Mouse (Mus musculus): Measurements from ENCODE around the gene Tcte2. TPM values are rescaled to one million over a fixed set of nuclear protein-coding genes. Genes with fewer than 3 reads are reported as not detected.
"Not testable (repeated sequence)": the region's sequence is repeated elsewhere in the genome, so short reads cannot be mapped to it uniquely, and the experiment has no call there.

Gene Tcte2
- polyA plus RNA-seq, 1 experiment: 16.9 TPM

- H3K4me3 ChIP-seq (ENCODE audit: insufficient read depth, low read length): no peak overlapping the region
- no peak overlapping the region for H3K27ac ChIP-seq (ENCODE audit: insufficient read depth, low read length)
- no peak for TF ChIP-seq POLR2A (IDR thresholded peaks at IDR 0.05; ENCODE audit: extremely low read depth, insufficient read depth, low read length)
- no peak for TF ChIP-seq CTCF (IDR thresholded peaks at IDR 0.05; ENCODE audit: extremely low read depth, insufficient read depth, low read length)
- no peaks in the 10 kb centered on the region for H3K4me1 ChIP-seq (ENCODE audit: control insufficient read depth, insufficient read depth, low read length)
These were observed 6.9 kb upstream of the Tcte2 start for GRCm38 (mm10) chr17:13768531-13768930.

DNA sequence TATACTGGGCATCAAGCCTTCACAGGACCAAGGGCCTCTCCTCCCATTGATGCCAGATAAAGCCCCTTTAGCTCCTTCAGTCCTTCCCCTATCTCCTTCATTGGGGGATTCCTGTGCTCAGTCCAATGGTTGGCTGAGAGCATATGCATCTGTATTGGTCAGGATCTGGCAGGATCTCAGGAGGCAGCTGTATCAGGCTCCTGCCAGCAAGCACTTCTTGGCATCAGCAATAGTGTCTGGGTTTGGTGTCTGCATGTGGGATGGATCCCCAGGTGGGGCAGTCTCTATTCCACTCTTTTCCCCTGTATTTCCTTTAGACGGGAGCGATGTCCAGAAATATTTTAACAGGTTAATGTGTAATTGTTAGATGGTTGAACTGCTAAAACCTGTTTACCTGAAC is 3.3 kb upstream of the Tcte2 start:
- H3K4me3 ChIP-seq (ENCODE audit: insufficient read depth, low read length); H3K27ac ChIP-seq (ENCODE audit: insufficient read depth, low read length); H3K4me1 ChIP-seq (ENCODE audit: control insufficient read depth, insufficient read depth, low read length): not testable (repeated sequence)

DNA sequence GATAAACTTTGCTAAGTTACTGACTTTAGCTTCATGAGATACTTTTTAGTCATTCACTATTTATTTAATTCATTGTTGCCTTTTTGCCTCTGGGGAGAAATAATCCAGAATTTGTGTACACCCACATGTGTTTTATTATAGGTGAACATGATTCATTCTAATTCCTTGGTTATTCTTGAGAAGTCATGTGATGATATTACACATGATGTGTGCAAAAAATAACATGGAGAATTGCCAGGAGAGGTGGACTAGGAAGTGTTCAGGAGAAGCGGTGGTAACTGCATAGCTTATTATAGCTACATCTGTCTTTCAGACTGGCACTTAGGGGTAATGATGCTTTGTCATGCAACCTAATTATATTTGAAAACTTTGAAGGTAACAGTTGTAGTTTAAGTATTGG is 2.2 kb upstream of the Tcte2 start:
- Histone ChIP-seq H3K4me1 (ENCODE audit: control insufficient read depth, insufficient read depth, low read length) (peaks cover 1% of the 10 kb centered on the region; the same call in 1 of the 2 replicates), H3K4me3 (ENCODE audit: insufficient read depth, low read length) (no peak overlapping the region), H3K27ac (ENCODE audit: insufficient read depth, low read length) (no peak overlapping the region)
- TF ChIP-seq CTCF (IDR thresholded peaks at IDR 0.05; ENCODE audit: extremely low read depth, insufficient read depth, low read length): no peak
- TF ChIP-seq POLR2A (IDR thresholded peaks at IDR 0.05; ENCODE audit: extremely low read depth, insufficient read depth, low read length): no peak

DNA sequence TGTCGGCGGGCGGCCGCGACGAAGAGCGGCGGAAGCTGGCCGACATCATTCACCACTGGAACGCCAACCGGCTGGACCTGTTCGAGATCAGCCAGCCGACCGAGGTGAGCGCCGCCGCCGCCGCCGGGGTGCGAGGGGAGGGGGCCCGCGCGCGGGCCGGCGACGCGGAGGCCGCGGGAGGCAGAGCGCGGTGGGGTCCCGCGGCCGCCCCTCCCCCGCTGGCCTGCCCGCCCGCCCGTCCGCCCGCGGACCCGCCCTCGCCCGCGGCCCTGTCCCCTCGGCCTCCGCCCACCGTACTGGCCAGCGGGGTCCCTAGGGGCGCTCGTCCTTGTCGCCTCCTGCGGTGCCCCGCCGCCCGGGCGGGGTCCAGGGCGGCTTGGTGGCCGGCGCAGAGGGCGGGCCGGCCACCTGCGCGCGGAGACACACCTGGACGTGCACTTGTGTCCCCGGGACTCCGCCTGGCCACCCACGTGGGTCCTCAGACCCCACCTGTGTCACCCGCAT is 898 bp downstream of the Tcte2 start:
- no peak for TF ChIP-seq CTCF (IDR thresholded peaks at IDR 0.05; ENCODE audit: extremely low read depth, insufficient read depth, low read length)
- TF ChIP-seq POLR2A (IDR thresholded peaks at IDR 0.05; ENCODE audit: extremely low read depth, insufficient read depth, low read length): no peak
- peak overlapping the region; percentile 98 for H3K27ac ChIP-seq (ENCODE audit: insufficient read depth, low read length)
- H3K4me3 ChIP-seq (ENCODE audit: insufficient read depth, low read length): peak overlapping the region; percentile 99
- H3K4me1 ChIP-seq (ENCODE audit: control insufficient read depth, insufficient read depth, low read length): peaks cover 3% of the 10 kb centered on the region; the same call in 1 of the 2 replicates

DNA sequence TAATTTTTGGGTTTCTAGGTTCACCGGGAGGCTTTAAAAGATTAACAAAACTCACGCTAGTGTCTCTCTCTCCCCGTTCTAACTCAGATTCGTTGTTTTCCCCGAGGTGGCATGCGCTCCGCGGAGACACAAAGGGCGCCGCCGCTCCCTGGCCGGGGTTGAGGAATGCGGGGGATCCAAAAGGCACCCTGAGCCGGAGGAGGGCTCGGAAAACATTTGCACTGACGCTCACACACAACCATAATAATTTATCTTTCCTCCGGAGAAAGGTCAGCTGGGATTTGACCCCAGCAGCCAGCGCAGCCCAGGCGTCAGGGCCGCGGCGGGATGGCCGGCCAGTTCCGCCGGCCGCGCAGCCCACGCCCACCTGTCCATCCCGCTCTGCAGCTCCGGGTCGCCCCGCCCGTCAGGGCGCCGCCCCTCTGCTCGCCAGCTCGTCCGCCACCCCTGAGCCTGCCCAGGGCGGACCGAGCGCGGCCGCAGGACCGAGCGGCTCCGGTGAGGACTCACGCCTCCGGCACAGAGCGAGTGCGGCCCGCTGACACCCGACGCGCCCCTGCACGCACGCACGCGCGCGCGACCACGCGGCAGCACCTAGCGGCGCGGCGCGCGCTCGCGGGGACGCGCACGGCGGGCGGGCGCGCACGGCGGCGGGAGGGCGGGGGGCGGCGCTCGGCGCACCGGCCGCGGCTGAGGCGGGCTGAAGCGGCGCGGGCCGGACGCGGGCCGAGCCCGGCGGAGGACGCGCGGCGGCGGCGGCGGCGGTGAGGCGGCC is 1.6 kb downstream of the Tcte2 start, which contains the start of gene Afdn:
Afdn (plus strand) TSS at position 687 of the 775 bp plus-strand sequence.
- peak within 1 kb of the TSS; percentile 98 for H3K27ac ChIP-seq (ENCODE audit: insufficient read depth, low read length)
- H3K4me3 ChIP-seq (ENCODE audit: insufficient read depth, low read length): peak within 1 kb of the TSS; percentile 99
- peaks cover 3% of the 10 kb centered on the region; the same call in 1 of the 2 replicates for H3K4me1 ChIP-seq (ENCODE audit: control insufficient read depth, insufficient read depth, low read length)
- TF ChIP-seq CTCF (IDR thresholded peaks at IDR 0.05; ENCODE audit: extremely low read depth, insufficient read depth, low read length): no peak
- peak; percentile 52; the same call in 1 of the 2 replicates for TF ChIP-seq POLR2A (IDR thresholded peaks at IDR 0.05; ENCODE audit: extremely low read depth, insufficient read depth, low read length)

GRCm38 (mm10) chr17:13759156-13759852 is 2.3 kb downstream of the Tcte2 start:
- Histone ChIP-seq H3K4me1 (ENCODE audit: control insufficient read depth, insufficient read depth, low read length) (peaks cover 3% of the 10 kb centered on the region; the same call in 1 of the 2 replicates), H3K4me3 (ENCODE audit: insufficient read depth, low read length) (peak overlapping the region; percentile 99)
- TF ChIP-seq CTCF (IDR thresholded peaks at IDR 0.05; ENCODE audit: extremely low read depth, insufficient read depth, low read length) (no peak), POLR2A (IDR thresholded peaks at IDR 0.05; ENCODE audit: extremely low read depth, insufficient read depth, low read length) (no peak)

GRCm38 (mm10) chr17:13758586-13758985 is 3.0 kb downstream of the Tcte2 start:
- H3K27ac ChIP-seq (ENCODE audit: insufficient read depth, low read length): no peak overlapping the region
- peaks cover 3% of the 10 kb centered on the region; the same call in 1 of the 2 replicates for H3K4me1 ChIP-seq (ENCODE audit: control insufficient read depth, insufficient read depth, low read length)
- peak overlapping the region; percentile 99 for H3K4me3 ChIP-seq (ENCODE audit: insufficient read depth, low read length)
- TF ChIP-seq POLR2A (IDR thresholded peaks at IDR 0.05; ENCODE audit: extremely low read depth, insufficient read depth, low read length) (no peak), CTCF (IDR thresholded peaks at IDR 0.05; ENCODE audit: extremely low read depth, insufficient read depth, low read length) (no peak)

More at GRCm38 (mm10) chr17:13759156-13759852, 2.3 kb downstream of the Tcte2 start:
- H3K27ac ChIP-seq (ENCODE audit: insufficient read depth, low read length): peak overlapping the region; percentile 96

DNA sequence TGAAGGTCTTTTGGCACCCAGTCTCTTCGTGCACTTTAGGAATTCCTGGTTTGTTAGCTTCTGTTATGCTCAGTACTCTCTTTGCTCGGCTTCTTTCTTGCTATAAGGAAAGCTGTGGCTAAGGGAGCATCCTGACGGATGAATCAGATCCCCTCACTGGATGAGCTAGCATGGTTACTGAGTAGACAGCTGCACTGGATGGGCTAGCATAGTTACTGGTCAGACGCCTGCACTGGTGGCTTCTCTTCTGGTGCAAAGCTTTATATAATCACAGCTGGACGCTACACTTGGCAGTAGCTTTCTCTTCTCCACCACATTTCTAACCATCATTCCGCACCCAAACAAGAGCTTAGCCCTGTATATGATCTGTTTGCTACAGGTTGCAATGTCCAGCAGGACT is 6.7 kb downstream of the Tcte2 start:
- Histone ChIP-seq H3K4me3 (ENCODE audit: insufficient read depth, low read length) (no peak overlapping the region), H3K4me1 (ENCODE audit: control insufficient read depth, insufficient read depth, low read length) (peaks cover 2% of the 10 kb centered on the region; the same call in 1 of the 2 replicates), H3K27ac (ENCODE audit: insufficient read depth, low read length) (no peak overlapping the region)
- TF ChIP-seq CTCF (IDR thresholded peaks at IDR 0.05; ENCODE audit: extremely low read depth, insufficient read depth, low read length) (no peak), POLR2A (IDR thresholded peaks at IDR 0.05; ENCODE audit: extremely low read depth, insufficient read depth, low read length) (no peak)

- peaks cover 2% of the 10 kb centered on the region; the same call in 1 of the 2 replicates for H3K4me1 ChIP-seq (ENCODE audit: control insufficient read depth, insufficient read depth, low read length)
- TF ChIP-seq POLR2A (IDR thresholded peaks at IDR 0.05; ENCODE audit: extremely low read depth, insufficient read depth, low read length): no peak
- TF ChIP-seq CTCF (IDR thresholded peaks at IDR 0.05; ENCODE audit: extremely low read depth, insufficient read depth, low read length): no peak
- no peak overlapping the region for H3K27ac ChIP-seq (ENCODE audit: insufficient read depth, low read length)
- H3K4me3 ChIP-seq (ENCODE audit: insufficient read depth, low read length): no peak overlapping the region
These were observed 7.7 kb downstream of the Tcte2 start for GRCm38 (mm10) chr17:13753918-13754317.
